ENCODE assay signal across 17 mouse cellular contexts in the genomic region with DNA sequence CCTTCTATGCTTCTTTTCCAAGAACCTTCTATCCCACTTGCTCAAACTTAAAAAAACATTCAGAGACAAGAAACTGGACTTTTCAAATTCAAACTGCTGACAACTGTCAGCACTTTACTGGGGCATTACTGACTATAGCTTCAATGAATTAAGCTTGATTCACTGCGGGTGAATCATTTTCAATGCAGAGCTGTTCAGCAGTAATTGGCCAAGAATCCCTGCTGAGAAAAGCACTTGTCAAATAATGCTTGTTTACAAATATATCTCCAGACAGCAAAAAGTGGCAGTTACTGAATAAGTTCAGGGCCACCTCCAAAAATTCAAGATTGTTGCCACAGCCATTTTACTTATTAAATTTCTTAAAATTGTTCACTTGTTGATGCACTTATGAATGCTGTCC. TPM values are rescaled to one million over a fixed set of nuclear protein-coding genes. Genes with fewer than 3 reads are reported as not detected.
DNase-seq lines count a peak whose midpoint lies in the region; ATAC-seq lines count a peak whose summit lies in the region.
"Had no signal": no experiment of that assay in that cellular context is flagged by ENCODE, and none has a peak within 500 bp of the region (broad histone marks: within the 10 kb centered on the region; RNA-seq: fewer than 3 reads in every experiment).

No protein-coding gene starts in this region.

- H3K4me3 ChIP-seq in neural tube, embryonic 11.5 days (ENCODE audit: low read depth, low read length), result no peak overlapping the region
- H3K4me3 ChIP-seq in hindbrain, embryonic 15.5 days, result peak overlapping the region; percentile 24
- H3K4me3 ChIP-seq in midbrain, embryonic 16.5 days (ENCODE audit: low read depth, low read length), result 0 out of 2 replicates have a peak overlapping the region, but pooled peaks have one; percentile 1
- H3K4me3 ChIP-seq: lung, embryonic 15.5 days had no signal

- H3K36me3 ChIP-seq in neural tube, embryonic 11.5 days (ENCODE audit: control insufficient read depth, insufficient read depth, low read length), result no peaks in the 10 kb centered on the region
- no peaks in the 10 kb centered on the region for H3K36me3 ChIP-seq in hindbrain, embryonic 15.5 days
- H3K36me3 ChIP-seq in midbrain, embryonic 16.5 days (ENCODE audit: control insufficient read depth, insufficient read depth, low read length), result no peaks in the 10 kb centered on the region
- H3K36me3 ChIP-seq: lung, embryonic 15.5 days had no signal

- H3K4me2 ChIP-seq in neural tube, embryonic 11.5 days (ENCODE audit: low read depth), result 0 out of 2 replicates have a peak overlapping the region, but pooled peaks have one; percentile 2
- H3K4me2 ChIP-seq in hindbrain, embryonic 15.5 days, result peak overlapping the region; percentile 50
- H3K4me2 ChIP-seq in midbrain, embryonic 16.5 days (ENCODE audit: low read length), result peak overlapping the region; percentile 31
- H3K4me2 ChIP-seq: heart, embryonic 11.5 days; liver, embryonic 11.5 days; lung, embryonic 15.5 days had no signal

- no peak overlapping the region for H3K9ac ChIP-seq in neural tube, embryonic 11.5 days (ENCODE audit: low read length)
- H3K9ac ChIP-seq in hindbrain, embryonic 15.5 days, result no peak overlapping the region
- no peak overlapping the region for H3K9ac ChIP-seq in midbrain, embryonic 16.5 days (ENCODE audit: low read depth, low read length)
- H3K9ac ChIP-seq: lung, embryonic 15.5 days had no signal

- H3K27ac ChIP-seq in neural tube, embryonic 11.5 days (ENCODE audit: low read depth, low read length), result no peak overlapping the region
- H3K27ac ChIP-seq in hindbrain, embryonic 15.5 days (replicated peaks), result no peak overlapping the region
- no peak overlapping the region for H3K27ac ChIP-seq in midbrain, embryonic 16.5 days (ENCODE audit: low read length)
- H3K27ac ChIP-seq: lung, embryonic 15.5 days had no signal

- WGBS in neural tube, embryonic 11.5 days, result 6% methylated on average over 1 of the region's 1 CpGs
- 15% methylated on average over 1 of the region's 1 CpGs for WGBS in hindbrain, embryonic 15.5 days
- 11% methylated on average over 1 of the region's 1 CpGs for WGBS in midbrain, embryonic 16.5 days

- H3K4me1 ChIP-seq in neural tube, embryonic 11.5 days (ENCODE audit: control insufficient read depth, insufficient read depth, low read length), result 0 out of 2 replicates have a peak, but pooled peaks cover 2% of the 10 kb centered on the region
- H3K4me1 ChIP-seq in hindbrain, embryonic 15.5 days (replicated peaks), result peaks cover 9% of the 10 kb centered on the region; the same call in 1 of the 2 replicates
- 0 out of 2 replicates have a peak, but pooled peaks cover 2% of the 10 kb centered on the region for H3K4me1 ChIP-seq in midbrain, embryonic 16.5 days (ENCODE audit: control insufficient read depth, insufficient read depth, low read length)
- H3K4me1 ChIP-seq: lung, embryonic 15.5 days had no signal

- H3K9me3 ChIP-seq in neural tube, embryonic 11.5 days (ENCODE audit: control insufficient read depth, low read length), result no peaks in the 10 kb centered on the region
- no peaks in the 10 kb centered on the region for H3K9me3 ChIP-seq in hindbrain, embryonic 15.5 days
- no peaks in the 10 kb centered on the region for H3K9me3 ChIP-seq in midbrain, embryonic 16.5 days (replicated peaks; ENCODE audit: control insufficient read depth, low read length, poor library complexity, severe bottlenecking)
- H3K9me3 ChIP-seq: lung, embryonic 15.5 days had no signal

- no peak for ATAC-seq in neural tube, embryonic 11.5 days (ENCODE audit: insufficient read depth, low FRiP score, low TSS enrichment)
- ATAC-seq in hindbrain, embryonic 15.5 days (ENCODE audit: low FRiP score, low read depth), result no peak
- ATAC-seq in midbrain, embryonic 16.5 days, result no peak
- ATAC-seq in erythroblast, adult 5-6 weeks (replicated peaks; ENCODE audit: low FRiP score, poor library complexity, severe bottlenecking), result no peak
- ATAC-seq: CD4-positive, CD25-positive, alpha-beta regulatory T cell, adult 4 months had no signal

- H3K27me3 ChIP-seq in neural tube, embryonic 11.5 days (ENCODE audit: control insufficient read depth, insufficient read depth, low read length), result peaks cover 15% of the 10 kb centered on the region; the same call in 1 of the 2 replicates
- H3K27me3 ChIP-seq in hindbrain, embryonic 15.5 days, result no peaks in the 10 kb centered on the region
- H3K27me3 ChIP-seq in midbrain, embryonic 16.5 days (ENCODE audit: control insufficient read depth, insufficient read depth, low read depth, low read length), result no peaks in the 10 kb centered on the region

- no peak for DNase-seq in neural tube, embryonic 11.5 days (ENCODE audit: low spot score)
- DNase-seq in neural tube, embryonic 10.5 days (ENCODE audit: extremely low spot score, low spot score), result no peak
- no peak for DNase-seq in testis, postnatal 10 days (ENCODE audit: low spot score)
- no peak for DNase-seq in cerebellum, adult 11 months
- DNase-seq: adrenal gland, postnatal 36 days; cerebellum, adult 11-12 months; gastrocnemius, postnatal 14 days; kidney, adult 9 months; right cerebral cortex, adult 18-20 months had no signal

RNA-seq across cellular contexts. Expression of a gene that starts 4.2 kb away (rescaled TPM):
- polyA plus RNA-seq in neural tube, embryonic 11.5 days (2014; fragmentation: Nextera tagmentation; extraction: Ambion mirVana), result 22.9 and 25.5 TPM in 2 replicates
- polyA plus RNA-seq in hindbrain, embryonic 15.5 days (2015; fragmentation: Nextera tagmentation; extraction: Ambion mirVana), result 71.0 and 72.0 TPM in 2 replicates
- polyA plus RNA-seq in midbrain, embryonic 16.5 days (2015; fragmentation: Nextera tagmentation; extraction: Ambion mirVana), result 61.1 and 64.1 TPM in 2 replicates
- not detected in 2 replicates for total RNA-seq in erythroblast, adult 5-6 weeks (2015; ENCODE audit: low replicate concordance)
- total RNA-seq in erythroblast, adult 5-6 weeks (2017; ENCODE audit: low replicate concordance), result 0.17 TPM in 1 of 2 replicates, not detected in the other
- total RNA-seq: hematopoietic stem cell, adult 5-6 weeks had no signal
- polyA plus RNA-seq: CD4-positive, CD25-positive, alpha-beta regulatory T cell, adult 4 months had no signal
